In genomic region chr1:34287731-34288130, GRCm38 (mm10) we compare ENCODE assay signal across 25 mouse cellular contexts.
"Had no signal": no experiment of that assay in that cellular context is flagged by ENCODE, and none has a peak within 500 bp of the region (broad histone marks: within the 10 kb centered on the region; RNA-seq: fewer than 3 reads in every experiment).

No protein-coding gene starts in this region.

- H3K27ac ChIP-seq: heart, adult 2 months; heart, embryonic 13.5 days; heart, embryonic 15.5 days; hindbrain, embryonic 10.5 days; hindbrain, embryonic 12.5 days; hindbrain, embryonic 15.5 days; hindbrain, postnatal 0 days; kidney, embryonic 15.5 days; kidney, postnatal 0 days; limb, embryonic 13.5 days; limb, embryonic 15.5 days; liver, embryonic 12.5 days; liver, embryonic 14.5 days had no signal

- H3K4me3 ChIP-seq: heart, adult 2 months; heart, embryonic 13.5 days; heart, embryonic 15.5 days; hindbrain, embryonic 10.5 days; hindbrain, embryonic 12.5 days; hindbrain, embryonic 15.5 days; kidney, embryonic 15.5 days; limb, embryonic 13.5 days; limb, embryonic 15.5 days; liver, embryonic 12.5 days had no signal

- ATAC-seq: hindbrain, postnatal 0 days; intestine, embryonic 16.5 days; liver, embryonic 12.5 days had no signal

- DNase-seq: gastrocnemius, postnatal 14 days; gastrocnemius, postnatal 36 days; heart, adult 2 months; heart, postnatal 4 days; kidney, adult 11 months; kidney, adult 2 months; kidney, adult 9 months; kidney, postnatal 14 days; kidney, postnatal 36 days; layer of hippocampus, adult 9-11 months; layer of hippocampus, postnatal 36 days; left cerebral cortex, postnatal 4 days had no signal
